Mouse (Mus musculus) heart, postnatal 4 days (tissue): Measurements from ENCODE around the gene Olfr201. TPM values are rescaled to one million over a fixed set of nuclear protein-coding genes. Genes with fewer than 3 reads are reported as not detected.
"Not testable (repeated sequence)": the region's sequence is repeated elsewhere in the genome, so short reads cannot be mapped to it uniquely, and the experiment has no call there.

Source experiments
- DNase-seq: peaks from one replicate; pipeline ENCODE4 v3.0.0; 2021
- total RNA-seq, 2 experiments: library from RNA; stranded (reverse); gene quantifications; 2 replicates each; pipeline ENCODE4 v1.2.3; 2021

Gene Olfr201
- total RNA-seq: not detected

DNA sequence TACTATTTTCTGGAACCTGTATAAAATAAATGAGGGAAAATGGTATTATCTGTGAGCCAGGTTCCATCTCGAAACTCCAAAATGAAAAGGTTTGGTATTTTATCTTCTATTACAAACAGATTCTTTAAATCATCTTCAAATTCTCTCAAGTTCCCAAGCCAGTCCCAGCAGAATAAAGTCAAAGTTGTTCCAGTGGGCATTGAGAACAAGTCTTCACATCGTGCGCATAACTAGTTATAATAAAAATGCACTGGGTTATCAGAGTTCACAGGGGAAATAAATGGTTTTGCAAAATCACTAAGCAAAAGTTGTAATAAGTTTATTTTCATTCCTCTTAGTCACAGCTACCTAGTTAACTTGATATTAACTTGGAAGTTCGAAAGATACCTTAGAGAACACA, at the start of gene Olfr201:
Olfr201 (minus strand) TSS at position 101 of the 400 bp plus-strand sequence.
- DNase-seq: not testable (repeated sequence)

- no peak for DNase-seq
Observed at GRCm38 (mm10) chr16:59318148-59318547, 45.7 kb upstream of the Olfr201 start, which contains the start of gene Olfr204. Olfr204 (minus strand) TSS chr16:59318248.

DNA sequence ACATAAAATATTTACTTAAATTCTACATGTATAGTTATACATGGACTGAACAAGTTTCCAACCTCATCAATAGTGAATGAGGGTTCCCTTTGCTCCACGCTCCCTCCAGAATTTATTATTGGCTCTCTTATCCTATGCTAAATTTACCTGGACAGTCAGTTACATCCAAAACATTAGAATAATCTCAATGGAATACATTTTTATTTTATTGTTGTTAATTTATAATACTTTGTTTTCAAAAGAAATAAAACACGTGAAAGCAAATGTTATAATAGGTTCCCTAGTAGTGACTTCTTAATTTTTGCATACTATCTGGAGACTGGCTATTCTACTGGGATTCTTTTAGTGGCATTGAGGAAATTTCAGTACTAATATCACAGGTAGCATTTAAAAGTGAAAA, 26.1 kb upstream of the Olfr201 start, which contains the start of gene Olfr203:
Olfr203 (plus strand) TSS at position 301 of the 400 bp plus-strand sequence.
- DNase-seq: no peak

DNA sequence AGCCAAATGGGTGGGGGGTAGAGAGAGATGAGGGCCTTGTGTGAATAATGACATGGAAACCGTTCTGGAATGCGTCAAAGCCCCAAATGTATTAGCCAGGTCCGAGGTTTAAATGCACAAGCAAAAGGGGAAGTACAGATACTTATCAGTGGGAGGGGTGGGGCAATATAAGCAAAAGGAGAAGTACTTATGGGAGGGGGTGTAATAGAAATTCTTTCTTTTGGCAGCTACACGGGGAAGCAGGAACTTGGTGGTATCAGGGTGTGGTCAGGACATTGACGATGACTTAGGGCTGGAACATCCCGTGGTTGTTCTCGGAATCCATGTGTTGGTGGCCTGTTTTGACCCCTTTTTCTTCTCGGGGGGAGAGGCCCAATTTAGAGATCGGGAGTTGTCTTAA, 15.1 kb upstream of the Olfr201 start:
- not testable (repeated sequence) for DNase-seq

- no peak for DNase-seq
Observed at GRCm38 (mm10) chr16:59286693-59287092, 14.3 kb upstream of the Olfr201 start, which contains the start of gene Olfr202. Olfr202 (minus strand) TSS chr16:59286793.

DNA sequence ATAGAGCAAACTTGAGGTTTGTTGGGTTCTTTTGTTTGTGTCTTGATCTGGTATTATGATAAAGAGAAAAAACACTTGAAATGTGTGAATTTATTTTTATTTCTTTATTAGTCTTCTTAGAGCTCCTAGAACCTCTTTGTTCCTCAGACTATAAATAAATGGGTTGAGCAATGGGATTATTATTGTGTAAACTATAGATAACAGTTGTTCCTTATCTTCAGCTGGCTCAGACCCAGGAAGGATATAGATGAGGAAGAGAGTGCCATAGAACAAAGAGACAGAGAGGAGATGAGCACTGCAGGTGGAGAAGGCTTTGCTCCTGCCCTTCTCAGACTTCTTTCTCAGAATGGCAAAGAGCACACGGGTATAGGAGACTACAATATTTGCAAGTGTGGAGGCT, 11.0 kb upstream of the Olfr201 start:
- no peak for DNase-seq

DNA sequence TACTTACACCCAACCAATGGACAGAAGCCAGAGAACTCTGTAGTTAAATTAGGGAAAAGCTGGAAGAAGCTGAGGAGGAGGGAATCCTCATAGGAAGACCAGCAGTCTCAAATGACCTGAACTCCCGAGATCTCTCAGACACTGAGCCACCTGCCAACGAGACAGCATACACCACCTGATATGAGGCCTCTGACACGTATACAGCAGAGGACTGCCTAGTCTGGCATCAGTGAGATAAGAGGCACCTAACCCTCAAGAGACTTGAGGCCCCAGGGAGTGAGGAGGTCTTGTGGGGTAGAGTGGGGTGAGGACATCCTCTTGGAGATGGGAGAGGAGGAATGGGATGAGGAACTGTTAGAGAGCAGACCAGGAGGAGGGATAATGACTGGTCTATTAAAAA, 8.1 kb upstream of the Olfr201 start:
- no peak for DNase-seq

- DNase-seq: not testable (repeated sequence)
Observed at GRCm38 (mm10) chr16:59269097-59269496, 3.3 kb downstream of the Olfr201 start.

- DNase-seq: no peak
Observed at GRCm38 (mm10) chr16:59249684-59250083, 22.7 kb downstream of the Olfr201 start.

- DNase-seq: not testable (repeated sequence)
Observed at GRCm38 (mm10) chr16:59219667-59220066, 52.8 kb downstream of the Olfr201 start, which contains the start of gene Olfr199. Olfr199 (minus strand) TSS chr16:59219767.

GRCm38 (mm10) chr16:59217861-59218260, 54.6 kb downstream of the Olfr201 start:
- DNase-seq: not testable (repeated sequence)

Other genes with a start within 250 kb of the Olfr201 start
- gene Olfr186, start 242.3 kb downstream of the Olfr201 start, total RNA-seq: not detected
- not detected for gene Olfr187, start 232.9 kb downstream of the Olfr201 start, total RNA-seq
- gene Olfr190, start 194.6 kb downstream of the Olfr201 start, total RNA-seq: not detected
- gene Olfr191, start 182.8 kb downstream of the Olfr201 start, total RNA-seq: not detected
- not detected for gene Olfr193, start 160.8 kb downstream of the Olfr201 start, total RNA-seq
- not detected for gene Olfr194, start 151.6 kb downstream of the Olfr201 start, total RNA-seq
- gene Olfr195, start 125.6 kb downstream of the Olfr201 start, total RNA-seq: not detected
- not detected for gene Olfr196, start 102.2 kb downstream of the Olfr201 start, total RNA-seq
- not detected for gene Olfr198, start 69.1 kb downstream of the Olfr201 start, total RNA-seq
- not detected for gene Olfr199, start 52.9 kb downstream of the Olfr201 start, total RNA-seq
- gene Olfr202, start 14.2 kb upstream of the Olfr201 start, total RNA-seq: not detected
- not detected for gene Olfr203, start 26.2 kb upstream of the Olfr201 start, total RNA-seq
- gene Olfr204, start 45.6 kb upstream of the Olfr201 start, total RNA-seq: not detected
- gene Olfr205, start 58.5 kb upstream of the Olfr201 start, total RNA-seq: not detected
- gene Olfr206, start 76.6 kb upstream of the Olfr201 start, total RNA-seq: not detected
- gene Olfr209, start 91.4 kb upstream of the Olfr201 start, total RNA-seq: not detected
- gene Gabrr3, start 134.7 kb upstream of the Olfr201 start, total RNA-seq: not detected
- 10 to 100 TPM; 14.2 to 15.1 TPM for gene Riox2, start 199.1 kb upstream of the Olfr201 start, total RNA-seq